Mouse (Mus musculus): ENCODE measurements around the gene Ambn.
"Not testable (repeated sequence)": the region's sequence is repeated elsewhere in the genome, so short reads cannot be mapped to it uniquely, and the experiment has no call there.

Ambn gene

DNA sequence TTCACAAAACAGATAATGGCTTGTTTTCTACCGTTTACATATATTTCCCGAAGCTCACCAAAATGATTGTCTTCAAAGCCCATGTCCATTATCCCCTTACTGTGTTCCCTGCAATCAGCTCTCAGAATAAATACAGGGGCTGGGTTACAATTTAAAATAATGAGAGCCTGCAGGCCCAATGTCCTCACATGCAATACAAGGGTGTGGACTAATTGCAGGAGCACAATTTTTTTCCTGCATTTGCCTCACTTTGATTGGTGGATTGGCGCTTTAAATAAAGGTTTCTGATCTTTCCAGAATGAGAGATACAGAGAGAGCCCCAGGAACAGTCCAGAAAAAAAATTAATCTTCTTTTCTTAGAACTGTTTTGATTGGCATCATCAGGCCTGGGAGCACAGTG is at the start of gene Ambn:
Ambn (plus strand) TSS at position 301 of the 400 bp plus-strand sequence.
- no peak for DNase-seq

DNA sequence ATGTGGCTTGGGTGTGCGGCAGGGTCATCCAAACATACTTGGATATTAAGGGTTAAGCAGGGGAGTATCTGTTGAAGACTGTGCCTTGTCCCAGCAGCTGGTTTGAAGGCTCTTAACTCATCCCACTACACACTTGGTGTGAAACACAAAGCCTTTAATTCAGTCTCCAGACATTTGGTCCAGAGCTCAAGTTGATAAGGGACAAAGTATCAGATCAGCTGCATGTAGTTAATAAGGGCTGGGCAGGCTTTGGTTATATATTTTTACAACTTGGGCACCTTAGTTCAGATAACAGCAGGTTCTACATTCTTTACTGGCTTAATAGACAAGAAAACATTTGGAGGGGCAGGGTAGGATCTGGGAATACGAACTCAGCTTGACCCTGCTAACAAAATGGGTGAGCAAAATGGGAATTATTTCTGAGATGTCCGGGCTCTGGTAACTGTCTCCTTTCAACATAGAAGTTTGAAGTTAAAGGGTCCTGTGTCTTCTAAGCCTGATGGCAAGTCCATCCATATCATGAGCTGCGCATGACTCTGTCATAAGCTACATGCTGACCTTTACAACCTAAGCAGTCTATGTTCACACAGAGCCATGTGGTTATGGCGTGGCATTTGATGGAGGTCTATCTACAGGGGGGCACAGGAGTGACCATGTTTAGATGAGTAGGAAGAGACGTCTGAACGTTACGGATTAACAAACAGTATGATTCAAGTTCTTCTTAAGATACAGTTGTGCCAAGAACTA is 35.3 kb upstream of the Ambn start:
- DNase-seq, result no peak

DNA sequence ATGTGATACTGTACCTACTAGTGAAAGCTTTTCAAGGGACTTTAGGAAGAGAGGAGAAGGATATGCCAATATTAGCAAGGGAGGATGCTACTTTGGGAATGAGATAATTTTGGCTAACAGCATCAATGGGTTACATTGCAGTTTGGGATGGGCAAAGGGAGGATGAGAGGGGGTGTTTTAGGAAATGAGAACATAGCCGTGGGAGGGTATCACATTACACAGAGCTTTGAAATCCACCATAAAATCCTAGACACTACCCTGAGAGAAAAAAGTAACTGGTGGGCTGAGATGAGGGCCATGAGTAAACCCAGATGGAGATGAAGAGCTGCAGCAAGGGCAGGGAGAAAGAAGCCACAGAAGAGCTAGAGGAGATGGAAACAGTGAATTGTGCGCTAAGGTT is 30.9 kb upstream of the Ambn start:
- DNase-seq, result not testable (repeated sequence)

DNA sequence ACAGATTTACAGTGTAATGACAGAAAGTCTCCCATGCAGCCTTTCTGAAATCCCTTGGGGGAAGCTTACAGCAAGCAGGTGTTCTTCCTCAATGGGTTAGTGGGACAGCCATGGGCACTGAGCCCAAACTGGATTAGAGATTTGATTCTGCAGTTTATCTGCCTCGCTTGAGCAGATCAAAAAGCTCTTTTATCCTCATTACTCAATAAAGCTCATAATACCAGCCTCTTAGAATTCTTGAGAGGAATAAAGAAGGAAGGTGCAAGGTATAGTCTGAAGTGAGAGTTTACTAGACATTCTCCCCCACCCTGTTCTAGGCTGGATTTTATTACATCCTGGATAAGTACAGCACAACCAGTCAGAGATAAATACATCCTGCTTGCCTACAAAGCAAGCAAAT is 29.0 kb upstream of the Ambn start:
- no peak for DNase-seq

DNA sequence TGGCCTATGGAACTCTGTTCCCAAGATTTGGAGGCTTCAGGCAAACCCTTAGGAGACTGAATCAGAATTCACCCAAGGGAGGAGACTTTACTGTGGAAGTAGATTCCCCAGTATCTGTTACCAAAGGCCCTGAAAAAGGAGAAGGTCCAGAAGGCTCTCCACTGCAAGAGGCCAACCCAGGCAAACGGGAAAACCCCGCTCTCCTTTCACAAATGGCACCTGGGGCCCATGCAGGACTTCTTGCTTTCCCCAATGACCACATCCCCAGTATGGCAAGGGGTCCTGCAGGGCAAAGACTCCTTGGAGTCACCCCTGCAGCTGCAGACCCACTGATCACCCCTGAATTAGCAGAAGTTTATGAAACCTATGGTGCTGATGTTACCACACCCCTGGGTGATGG is 11.7 kb downstream of the Ambn start:
- no peak for DNase-seq

DNA sequence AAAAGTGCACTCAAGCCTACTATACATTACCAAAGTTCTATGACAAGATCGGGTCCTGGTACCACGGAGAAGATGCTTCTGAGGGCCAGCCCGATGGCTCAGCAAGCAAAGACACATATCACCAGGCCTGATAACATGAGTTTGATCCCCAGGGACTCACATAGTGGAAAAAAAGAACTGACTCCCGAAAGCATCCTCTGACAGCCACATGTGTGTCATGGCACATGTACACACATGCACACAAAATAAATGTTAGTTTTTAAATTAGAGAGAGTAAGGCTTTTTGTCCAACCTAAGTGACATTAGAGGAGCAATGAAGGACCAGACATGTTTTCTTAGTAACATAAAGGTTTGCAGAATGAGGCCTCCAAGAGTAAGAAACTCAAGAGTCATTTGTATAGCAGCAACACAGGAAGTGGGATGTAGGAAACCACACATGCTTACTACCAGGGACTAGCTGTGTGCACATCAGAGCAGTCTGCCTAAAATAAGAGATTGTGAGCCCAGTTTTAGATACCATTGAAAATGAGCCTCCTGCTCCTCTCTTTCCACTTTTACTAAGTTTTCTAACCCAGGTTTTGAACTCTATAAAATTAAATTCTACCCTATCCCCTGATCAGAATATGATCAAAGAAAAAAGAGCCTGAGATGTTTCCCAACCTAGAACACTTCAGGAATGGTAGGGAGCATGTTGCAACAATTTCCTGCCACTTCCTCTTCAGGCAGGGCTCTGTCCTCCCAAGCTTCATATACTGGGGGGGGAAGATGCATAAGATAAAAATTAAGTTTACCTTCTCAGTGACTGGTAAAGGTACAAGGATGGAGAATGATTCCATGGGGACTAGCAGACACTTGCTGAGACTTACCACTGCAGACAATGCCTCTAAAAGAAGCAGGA is 13.3 kb downstream of the Ambn start:
- DNase-seq, result no peak

DNA sequence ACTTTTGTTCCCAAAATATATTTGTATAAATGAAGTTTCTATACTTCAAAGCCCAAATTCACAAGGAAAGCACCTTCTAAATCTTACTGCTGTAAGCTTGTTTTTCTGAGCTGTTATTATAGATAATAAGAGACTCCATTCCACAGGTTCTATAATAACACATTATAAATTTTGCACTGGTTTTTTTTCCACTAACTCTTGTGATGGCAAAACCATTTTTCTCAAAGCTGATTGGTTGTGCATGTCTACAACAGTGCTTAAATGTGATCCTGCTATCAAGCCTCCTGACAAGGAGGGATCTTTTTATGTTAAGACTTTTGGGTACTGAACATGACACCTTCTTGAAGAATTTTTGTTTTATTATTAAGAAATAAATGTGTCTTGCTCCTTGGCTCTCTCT is 31.9 kb downstream of the Ambn start, which contains the start of gene Enam:
Enam (plus strand) TSS at position 301 of the 400 bp plus-strand sequence.
- no peak for DNase-seq

DNA sequence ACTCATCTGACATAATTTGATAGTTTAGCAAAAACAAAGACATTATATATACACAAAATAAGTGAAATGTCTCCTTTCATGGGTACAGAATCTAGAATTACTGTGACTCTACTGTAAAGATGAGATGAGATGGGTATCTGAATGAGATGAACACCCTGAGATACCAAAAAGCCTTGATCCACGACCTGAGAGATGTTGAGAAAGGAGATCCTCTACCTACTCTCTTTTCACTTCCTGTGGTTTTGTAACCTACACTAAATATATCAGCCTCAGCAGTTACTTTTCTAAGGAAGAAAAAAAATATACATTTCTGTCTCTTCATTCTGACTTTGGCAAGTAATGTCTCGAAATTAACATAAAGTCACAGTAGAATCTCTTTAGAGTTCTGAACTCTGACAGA is 33.2 kb downstream of the Ambn start:
- DNase-seq, result no peak

DNA sequence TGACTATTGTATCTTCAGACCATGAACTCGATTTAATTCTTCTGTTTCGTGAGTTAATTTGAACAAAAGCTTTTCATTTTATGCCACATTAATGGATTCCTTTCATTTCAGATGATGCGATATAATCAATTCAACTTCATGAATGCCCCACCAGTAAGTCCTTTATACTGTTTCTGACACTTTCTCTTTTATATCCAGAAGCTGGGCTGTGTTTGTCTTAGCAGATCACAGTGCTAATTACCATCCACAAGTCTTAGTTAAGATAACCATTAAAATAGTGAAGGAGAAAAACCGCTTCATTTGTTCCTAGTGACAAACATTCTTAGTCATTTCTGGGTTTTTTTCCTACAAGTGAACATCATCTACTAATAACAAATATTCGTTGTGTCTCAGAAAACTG is 35.3 kb downstream of the Ambn start:
- no peak for DNase-seq

DNA sequence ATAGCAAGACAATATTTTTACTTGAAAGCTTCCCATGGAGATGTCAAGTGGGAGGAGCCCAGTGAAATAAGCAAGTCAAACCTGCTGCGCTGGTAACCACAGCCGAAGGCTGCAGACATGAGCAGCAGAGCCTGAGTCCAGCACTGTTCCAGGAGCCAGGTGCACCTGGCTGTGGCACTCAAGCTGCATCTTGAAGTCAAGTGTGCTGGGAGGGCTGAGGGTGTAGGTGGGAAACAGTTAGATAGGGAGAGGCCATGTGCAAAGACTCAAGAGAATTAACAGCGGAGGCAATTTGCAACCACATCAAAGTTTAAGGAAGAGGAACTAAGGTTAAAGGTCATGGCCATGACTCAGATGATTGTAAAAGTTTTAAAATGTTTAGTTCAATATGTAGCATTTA is 44.0 kb downstream of the Ambn start:
- no peak for DNase-seq

DNA sequence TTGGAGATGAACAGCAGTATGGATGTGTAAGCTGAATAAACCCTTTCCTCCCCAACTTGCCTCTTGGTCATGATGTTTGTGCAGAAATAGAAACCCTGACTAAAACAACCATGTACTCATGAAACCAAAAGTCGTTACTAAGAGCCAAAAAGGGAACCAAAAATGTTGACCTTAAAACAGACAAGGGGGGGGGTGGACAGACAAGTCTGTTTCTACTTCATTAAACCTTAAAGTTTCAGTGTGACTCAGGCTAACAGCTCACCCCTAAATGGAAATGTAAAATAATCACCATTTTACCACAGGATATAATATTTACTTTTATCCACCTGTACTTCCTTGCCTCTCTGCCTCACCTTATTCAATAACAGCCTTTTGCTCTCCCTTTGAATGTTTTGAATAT is 52.8 kb downstream of the Ambn start:
- DNase-seq, result no peak

DNA sequence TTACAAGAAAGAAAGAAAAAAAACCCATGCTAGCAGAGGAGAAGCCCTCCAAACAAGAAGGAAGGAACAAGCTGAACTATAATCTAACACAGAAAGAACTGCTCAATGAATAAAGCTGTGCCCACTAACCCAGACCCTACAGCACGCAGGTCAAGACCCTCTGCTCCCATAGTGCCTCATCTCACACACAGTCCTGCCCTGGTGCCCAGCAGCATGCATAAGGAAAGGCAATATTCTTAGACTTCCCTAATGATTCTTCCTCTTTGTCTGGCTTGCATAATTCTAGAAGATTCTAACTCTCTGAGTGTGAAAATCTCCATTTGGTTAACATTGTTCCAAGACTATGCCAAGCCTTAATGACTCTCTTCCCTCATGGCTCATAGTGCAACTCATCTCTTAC is 53.2 kb downstream of the Ambn start:
- DNase-seq, result no peak

Data from lung, postnatal 4 days (tissue).